Mouse (Mus musculus) stomach, embryonic 14.5 days (tissue): ENCODE measurements around the gene Clic3. TPM values are rescaled to one million over a fixed set of nuclear protein-coding genes. Genes with fewer than 3 reads are reported as not detected.
A peak's percentile ranks its signal among the peaks of the same experiment; 100 is the strongest.

ENCODE experiments used
- ATAC-seq: fragments of 200-750 bp; cut with Nextera tagmentation; 2 replicates; pipeline ENCODE4 v1.8.0; 2017; ENCODE audit warnings: low read depth, moderate TSS enrichment; ENCODE audit not compliant: insufficient number of reproducible peaks, insufficient read depth, low FRiP score
- H3K27ac ChIP-seq: fragments of 300-500 bp; sonication (generic); 2 replicates; pipeline ENCODE4 v1.5.1; 2014; ENCODE audit warnings: mild to moderate bottlenecking, low read length, moderate library complexity, mixed read lengths
- H3K27me3 ChIP-seq: fragments of 300-500 bp; sonication (generic); 2 replicates; pipeline ENCODE4 v1.6.1; 2014; ENCODE audit warnings: low read length, control low read depth, mixed read lengths; ENCODE audit not compliant: control insufficient read depth, insufficient read depth
- H3K36me3 ChIP-seq: fragments of 300-500 bp; sonication (generic); 2 replicates; pipeline ENCODE4 v1.6.1; 2014; ENCODE audit warnings: mild to moderate bottlenecking, control low read depth, low read length, moderate library complexity, mixed read lengths; ENCODE audit not compliant: control insufficient read depth, insufficient read depth
- H3K4me1 ChIP-seq: fragments of 300-500 bp; sonication (generic); 2 replicates; pipeline ENCODE4 v1.6.1; 2014; ENCODE audit warnings: low read length, control low read depth, mixed read lengths; ENCODE audit not compliant: control insufficient read depth, insufficient read depth
- H3K4me2 ChIP-seq: fragments of 300-500 bp; sonication (generic); replicated peaks from 2 replicates; pipeline ENCODE4 v1.6.1; 2014; ENCODE audit warnings: low read depth, low read length, control low read depth
- H3K4me3 ChIP-seq: fragments of 300-500 bp; sonication (generic); 2 replicates; pipeline ENCODE4 v1.5.1; 2014; ENCODE audit warnings: low read depth, low read length, control low read depth
- H3K9ac ChIP-seq: fragments of 300-500 bp; sonication (generic); replicated peaks from 2 replicates; pipeline ENCODE4 v1.6.1; 2014; ENCODE audit warnings: low read depth, mild to moderate bottlenecking, control low read depth, low read length, moderate library complexity, mixed read lengths
- H3K9me3 ChIP-seq: fragments of 300-500 bp; sonication (generic); 2 replicates; pipeline ENCODE4 v1.6.1; 2016; ENCODE audit warnings: low read depth, low read length, control low read depth; ENCODE audit not compliant: control insufficient read depth
- WGBS: fragments of 180-500 bp; shearing (Covaris S2); extraction: QIAGEN DNeasy Blood & Tissue Kit; methylation state at CpG from one replicate; pipeline ENCODE4 v1.1.7; 2014; 5-methylcytosine and 5-hydroxymethylcytosine counted together
- polyA plus RNA-seq: library from polyadenylated mRNA; unstranded; fragments of >200 nt; fragmentation: Nextera tagmentation; extraction: Ambion mirVana; gene quantifications from 2 replicates; pipeline ENCODE4 v1.2.1, GENCODE M21; 2014

Gene Clic3
- polyA plus RNA-seq, 1 experiment from 2014 or later = 7.2 TPM

DNA sequence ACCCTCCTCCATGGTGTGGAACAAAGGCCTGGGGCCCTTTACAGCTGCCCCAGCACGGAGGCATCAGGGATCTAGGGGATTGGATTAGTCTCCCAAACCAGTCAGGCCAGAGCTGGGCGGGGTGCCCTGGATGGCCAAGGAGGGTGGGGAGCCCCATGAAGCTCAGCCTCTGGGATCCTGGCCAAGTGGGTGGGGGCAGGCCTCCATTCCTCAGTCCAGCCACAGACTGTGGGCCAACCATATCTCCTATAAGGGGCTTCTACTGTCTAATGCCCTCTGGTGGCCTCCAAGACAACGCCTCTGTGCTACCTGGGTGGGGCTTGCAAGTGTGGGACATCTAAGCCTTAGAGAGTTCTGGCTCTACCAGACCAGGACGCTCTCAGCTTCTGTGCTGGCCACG lies 2.3 kb downstream of the Clic3 start:
- H3K36me3 ChIP-seq = peaks cover 6% of the 10 kb centered on the region
- H3K4me1 ChIP-seq = peaks cover 17% of the 10 kb centered on the region
- H3K4me3 ChIP-seq = no peak overlapping the region
- no peaks in the 10 kb centered on the region for H3K9me3 ChIP-seq
- WGBS = 58% methylated on average over 5 of the region's 5 CpGs
- peak; percentile 42 for ATAC-seq
- no peak overlapping the region for H3K4me2 ChIP-seq
- H3K9ac ChIP-seq = no peak overlapping the region
- no peak overlapping the region for H3K27ac ChIP-seq
- H3K27me3 ChIP-seq = no peaks in the 10 kb centered on the region

DNA sequence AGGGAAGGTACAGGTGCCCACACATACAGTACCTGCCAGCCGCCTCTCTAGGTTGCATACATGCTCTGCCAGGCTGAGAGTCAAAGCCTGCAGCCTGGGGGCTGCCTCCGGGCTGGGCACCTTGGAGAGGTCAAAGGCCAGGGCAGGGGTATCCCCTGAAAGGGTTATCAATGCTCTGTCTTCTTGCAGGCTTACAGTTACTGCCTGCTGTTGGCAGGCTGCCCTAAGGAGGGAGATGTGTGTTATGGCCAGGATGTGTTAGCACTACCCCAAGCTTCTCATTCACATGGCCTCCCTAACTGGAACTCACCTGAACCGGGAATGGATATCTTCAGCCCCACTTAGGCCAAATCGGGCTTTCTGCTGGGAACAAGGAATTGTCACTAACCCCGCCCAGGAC lies 3.5 kb downstream of the Clic3 start:
- ATAC-seq = no peak
- H3K4me3 ChIP-seq = peak overlapping the region; percentile 47
- peaks cover 17% of the 10 kb centered on the region for H3K4me1 ChIP-seq
- no peaks in the 10 kb centered on the region for H3K27me3 ChIP-seq
- peak overlapping the region; percentile 39 for H3K9ac ChIP-seq
- peak overlapping the region; percentile 55 for H3K4me2 ChIP-seq
- H3K27ac ChIP-seq = peak overlapping the region; percentile 75; the same call in 1 of the 2 replicates
- peaks cover 6% of the 10 kb centered on the region for H3K36me3 ChIP-seq
- no peaks in the 10 kb centered on the region for H3K9me3 ChIP-seq
- 28% methylated on average over 5 of the region's 5 CpGs for WGBS

DNA sequence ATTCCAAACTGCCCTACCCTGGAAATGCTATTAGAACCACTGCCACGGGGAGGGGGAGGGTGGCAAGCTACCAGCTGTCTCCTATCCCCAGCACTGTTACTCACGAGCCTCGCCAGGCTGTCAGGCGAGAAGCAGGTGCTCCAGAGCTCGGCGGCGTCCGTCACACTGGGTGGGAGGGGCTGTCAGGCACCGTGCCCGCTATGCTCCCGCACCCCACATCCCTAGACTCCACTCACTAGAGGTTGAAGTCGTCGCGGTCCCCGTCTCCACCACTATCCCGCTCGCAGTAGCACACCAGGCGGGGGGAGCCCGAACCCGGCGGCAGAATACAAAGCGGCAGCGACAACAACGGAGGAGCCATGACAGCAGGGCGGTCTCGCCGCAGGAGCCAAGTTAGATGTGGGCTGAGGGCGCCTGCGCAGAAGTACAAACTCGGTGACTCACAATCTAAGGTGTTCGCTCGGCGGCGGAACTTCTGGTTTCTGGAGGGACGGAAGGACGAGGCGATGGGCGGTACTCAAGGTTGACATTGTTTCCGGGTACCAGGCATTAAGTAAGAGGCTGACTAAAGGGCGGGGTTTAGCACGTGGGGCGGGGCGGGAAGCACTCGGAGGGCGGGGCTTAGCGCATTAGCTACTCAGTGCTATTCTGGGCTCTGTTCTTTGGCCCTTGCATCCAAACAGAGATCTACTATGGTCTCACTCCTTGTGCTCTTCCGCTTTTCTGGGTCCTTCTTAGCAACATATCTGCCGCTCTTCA lies 4.1 kb downstream of the Clic3 start, which contains the start of gene Paxx:
Paxx (minus strand) TSS at position 544 of the 759 bp plus-strand sequence.
- peaks cover 6% of the 10 kb centered on the region for H3K36me3 ChIP-seq
- ATAC-seq = peak; percentile 90
- WGBS = under 1% methylated on average over 48 of the region's 48 CpGs
- peak within 1 kb of the TSS; percentile 55 for H3K4me2 ChIP-seq
- peak within 1 kb of the TSS; percentile 39 for H3K9ac ChIP-seq
- H3K4me1 ChIP-seq = peaks cover 17% of the 10 kb centered on the region
- no peaks in the 10 kb centered on the region for H3K9me3 ChIP-seq
- H3K27ac ChIP-seq = peak within 1 kb of the TSS; percentile 75; the same call in 1 of the 2 replicates
- H3K27me3 ChIP-seq = no peaks in the 10 kb centered on the region
- peak within 1 kb of the TSS; percentile 47 for H3K4me3 ChIP-seq

DNA sequence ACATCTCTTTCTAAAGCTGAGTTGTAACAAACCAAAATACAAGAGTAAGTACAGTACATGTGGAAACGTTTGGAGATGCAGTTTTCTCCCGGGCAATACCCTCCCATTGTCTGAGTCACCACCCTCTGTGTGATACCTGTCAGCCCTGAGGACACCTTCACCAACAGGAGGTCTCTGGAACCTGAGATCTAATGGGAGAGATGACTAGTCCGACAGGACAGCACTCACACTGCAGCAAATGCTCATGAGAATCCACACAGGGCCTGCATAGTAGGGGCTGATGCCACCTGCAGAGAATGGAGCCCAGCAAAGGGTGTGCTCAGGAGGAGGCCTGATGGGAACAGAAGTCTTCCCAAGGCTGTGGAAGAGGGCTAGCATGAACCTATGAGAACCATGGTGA lies 4.8 kb downstream of the Clic3 start:
- no peak for ATAC-seq
- H3K4me2 ChIP-seq = peak overlapping the region; percentile 55
- peak overlapping the region; percentile 47 for H3K4me3 ChIP-seq
- no peaks in the 10 kb centered on the region for H3K9me3 ChIP-seq
- WGBS = 20% methylated on average over 3 of the region's 3 CpGs
- H3K36me3 ChIP-seq = peaks cover 6% of the 10 kb centered on the region
- H3K27me3 ChIP-seq = no peaks in the 10 kb centered on the region
- peaks cover 17% of the 10 kb centered on the region for H3K4me1 ChIP-seq
- H3K27ac ChIP-seq = peak overlapping the region; percentile 36; the same call in 1 of the 2 replicates
- H3K9ac ChIP-seq = 0 out of 2 replicates have a peak overlapping the region, but pooled peaks have one; percentile 25

DNA sequence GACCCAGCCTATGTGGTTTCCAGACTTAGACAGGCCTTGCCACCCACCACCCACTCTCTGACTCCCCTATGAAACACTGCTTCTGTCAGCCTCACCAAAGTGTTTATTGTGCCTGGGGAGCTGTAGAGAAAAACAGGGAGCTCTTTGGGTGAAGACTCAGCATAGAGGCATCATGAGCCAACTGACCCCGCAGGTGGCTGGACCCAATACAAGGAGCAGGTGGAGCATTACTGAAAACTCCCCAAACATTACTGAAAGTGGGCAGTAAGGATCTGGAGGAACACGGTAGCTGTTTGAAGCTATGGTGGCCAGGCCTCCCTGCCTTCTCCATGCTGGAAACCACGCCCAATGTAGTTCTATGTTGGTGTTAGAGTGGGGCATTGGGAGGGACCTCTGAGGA lies 7.0 kb downstream of the Clic3 start:
- no peak overlapping the region for H3K4me2 ChIP-seq

DNA sequence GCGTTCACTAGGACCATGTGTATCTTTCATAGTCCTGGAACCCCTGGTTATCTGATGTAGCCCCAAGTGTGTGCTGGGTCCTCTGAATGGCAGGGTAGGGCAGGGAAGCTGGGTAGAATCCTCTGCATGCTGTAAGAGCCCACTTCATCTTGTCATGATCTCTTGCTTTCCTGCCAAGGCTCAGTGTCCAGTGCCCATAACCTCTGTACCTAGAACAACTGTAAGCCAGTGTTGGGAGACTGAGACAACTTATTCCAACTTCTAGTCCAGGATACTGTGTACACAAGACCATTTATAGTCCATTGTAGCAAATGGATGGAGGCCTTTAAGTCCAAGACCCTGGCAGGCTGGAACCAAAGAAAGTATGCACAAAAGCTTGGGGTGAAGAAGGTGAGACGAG lies 8.6 kb downstream of the Clic3 start:
- Histone ChIP-seq H3K27ac (no peak overlapping the region), H3K9me3 (no peaks in the 10 kb centered on the region), H3K36me3 (no peaks in the 10 kb centered on the region), H3K27me3 (no peaks in the 10 kb centered on the region), H3K4me3 (no peak overlapping the region), H3K9ac (no peak overlapping the region), H3K4me2 (no peak overlapping the region), H3K4me1 (peaks cover 8% of the 10 kb centered on the region)
- ATAC-seq = no peak
- 73% methylated on average over 2 of the region's 2 CpGs for WGBS

More for the DNA sequence above, 7.0 kb downstream of the Clic3 start:
- 79% methylated on average over 3 of the region's 3 CpGs for WGBS
- Histone ChIP-seq H3K9ac (no peak overlapping the region), H3K4me3 (no peak overlapping the region), H3K9me3 (no peaks in the 10 kb centered on the region), H3K27ac (no peak overlapping the region), H3K27me3 (no peaks in the 10 kb centered on the region), H3K36me3 (no peaks in the 10 kb centered on the region), H3K4me1 (peaks cover 17% of the 10 kb centered on the region)
- no peak for ATAC-seq

DNA sequence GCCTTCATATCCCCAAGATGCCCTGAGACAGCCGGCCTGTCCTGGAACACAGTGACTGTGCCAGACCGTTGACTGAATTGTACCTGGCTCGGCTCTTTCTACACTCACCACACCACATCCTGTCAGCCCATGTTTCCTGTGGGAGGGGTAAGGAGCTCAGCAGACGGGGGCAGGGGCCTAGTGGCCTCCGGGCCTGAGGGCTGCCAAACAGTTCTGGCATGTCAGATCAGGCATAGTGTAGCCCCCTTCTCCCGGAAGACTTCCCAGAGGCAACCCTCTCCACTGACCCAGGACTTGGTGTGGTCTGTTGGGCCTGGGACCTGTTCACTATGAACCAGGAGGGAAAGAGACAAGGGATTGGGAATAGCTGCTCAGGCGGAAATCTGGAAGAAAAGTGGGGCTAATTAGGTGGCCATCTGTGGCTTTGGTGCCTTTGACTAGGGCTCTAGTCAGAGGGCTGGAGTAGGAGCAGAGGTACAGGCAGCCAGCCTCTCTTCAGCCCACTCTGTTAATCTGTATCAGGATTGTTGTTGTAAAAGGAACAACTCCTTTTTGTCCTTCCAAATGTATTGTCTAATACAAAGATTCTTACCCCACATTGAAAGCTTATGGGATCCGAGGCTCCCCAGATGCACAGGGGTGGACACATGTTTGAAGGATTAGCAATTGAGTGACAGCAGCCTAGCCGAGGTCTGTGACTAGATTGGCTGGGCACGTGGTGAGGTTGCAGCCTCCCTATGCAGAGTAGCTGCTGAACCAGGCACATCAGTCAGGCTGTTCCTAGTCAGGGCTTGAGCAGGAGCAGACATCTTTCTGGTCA lies 9.4 kb downstream of the Clic3 start:
- Histone ChIP-seq H3K27me3 (no peaks in the 10 kb centered on the region), H3K4me3 (no peak overlapping the region), H3K36me3 (no peaks in the 10 kb centered on the region), H3K4me1 (peaks cover 6% of the 10 kb centered on the region), H3K27ac (no peak overlapping the region), H3K9me3 (no peaks in the 10 kb centered on the region), H3K9ac (no peak overlapping the region), H3K4me2 (no peak overlapping the region)
- WGBS = 50% methylated on average over 10 of the region's 10 CpGs
- ATAC-seq = no peak

DNA sequence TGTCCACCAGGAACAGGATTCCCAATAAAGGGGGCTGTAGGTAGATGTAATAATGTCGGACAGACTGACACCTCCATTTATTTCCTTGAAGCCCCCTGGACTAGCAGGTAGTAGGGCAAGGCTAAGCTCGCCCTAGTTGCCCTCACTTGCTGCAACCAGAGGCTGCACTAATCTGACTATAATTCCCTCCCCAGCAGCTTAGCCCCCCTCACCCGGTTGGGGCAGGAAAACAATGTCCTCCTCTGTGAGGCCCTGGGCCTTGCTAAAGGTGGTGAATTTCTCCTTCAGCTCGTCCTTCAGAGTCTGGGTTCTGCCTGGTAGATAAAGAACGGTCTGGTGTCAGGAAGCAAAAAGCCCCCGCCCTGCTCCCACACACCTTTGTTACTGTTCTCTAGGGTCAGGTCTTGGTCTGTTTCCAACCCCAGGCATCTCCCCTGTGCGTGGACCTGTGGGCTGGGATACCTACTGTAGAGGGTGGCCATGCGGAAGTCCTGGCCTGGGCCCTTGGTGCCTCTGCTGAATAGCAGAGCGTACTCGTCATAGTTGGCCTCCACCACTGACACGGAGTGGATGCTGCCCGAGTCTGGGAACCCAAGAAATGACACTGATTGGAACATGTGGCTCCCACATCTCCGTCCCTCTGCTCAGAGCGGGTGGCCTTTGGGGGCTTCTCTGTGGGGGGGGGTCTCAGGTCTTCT lies 11.1 kb downstream of the Clic3 start:
- WGBS = 74% methylated on average over 14 of the region's 14 CpGs
- Histone ChIP-seq H3K4me3 (no peak overlapping the region), H3K9ac (no peak overlapping the region), H3K27ac (no peak overlapping the region), H3K36me3 (no peaks in the 10 kb centered on the region), H3K4me1 (no peaks in the 10 kb centered on the region), H3K27me3 (no peaks in the 10 kb centered on the region), H3K9me3 (no peaks in the 10 kb centered on the region), H3K4me2 (no peak overlapping the region)
- no peak for ATAC-seq
